Mouse (Mus musculus) kidney, postnatal 4 days (tissue): ENCODE measurements around the gene Dnajc5.
A peak's percentile ranks its signal among the peaks of the same experiment; 100 is the strongest.

ENCODE experiments used
- DNase-seq, 2 experiments: peaks; one replicate each; pipeline ENCODE4 v3.0.0; 2021; ENCODE audit warnings: mixed read lengths in 2 of 2

Dnajc5 gene

GRCm38 (mm10) chr2:181511231-181511630 lies 9.1 kb upstream of the Dnajc5 start:
- no peak for DNase-seq

- peak in 1 of 2 experiments; percentile 6 for DNase-seq
These were observed 1.1 kb upstream of the Dnajc5 start for GRCm38 (mm10) chr2:181519201-181519600.

GRCm38 (mm10) chr2:181520936-181521227 lies 597 bp downstream of the Dnajc5 start:
- DNase-seq = no peak

GRCm38 (mm10) chr2:181521491-181521890 lies 1.2 kb downstream of the Dnajc5 start:
- DNase-seq = peak in 1 of 2 experiments; percentile 6

- DNase-seq = peak; percentile 53 to 62
These were observed 2.5 kb downstream of the Dnajc5 start for GRCm38 (mm10) chr2:181522811-181523210.

GRCm38 (mm10) chr2:181525526-181525925 lies 5.2 kb downstream of the Dnajc5 start:
- DNase-seq = no peak

- DNase-seq = no peak
These were observed 8.8 kb downstream of the Dnajc5 start for GRCm38 (mm10) chr2:181529076-181529475.

- no peak for DNase-seq
These were observed 12.3 kb downstream of the Dnajc5 start for GRCm38 (mm10) chr2:181532589-181532988.

GRCm38 (mm10) chr2:181536410-181536809 lies 16.1 kb downstream of the Dnajc5 start:
- no peak for DNase-seq

- DNase-seq = peak; percentile 22 to 42
These were observed 17.3 kb downstream of the Dnajc5 start for GRCm38 (mm10) chr2:181537444-181538047.

- DNase-seq = no peak
These were observed 21.6 kb downstream of the Dnajc5 start for GRCm38 (mm10) chr2:181541761-181542380.

GRCm38 (mm10) chr2:181546142-181546541 lies 25.9 kb downstream of the Dnajc5 start:
- DNase-seq = no peak

- DNase-seq = no peak
These were observed 27.9 kb downstream of the Dnajc5 start for GRCm38 (mm10) chr2:181548227-181548626.

GRCm38 (mm10) chr2:181548682-181549081 lies 28.4 kb downstream of the Dnajc5 start:
- no peak for DNase-seq

GRCm38 (mm10) chr2:181550233-181550632 lies 29.9 kb downstream of the Dnajc5 start:
- no peak for DNase-seq

GRCm38 (mm10) chr2:181553772-181554171 lies 33.5 kb downstream of the Dnajc5 start:
- DNase-seq = no peak

- DNase-seq = no peak
These were observed 47.1 kb downstream of the Dnajc5 start for GRCm38 (mm10) chr2:181567338-181567737.

- peak; percentile 73 to 76 for DNase-seq
These were observed 48.2 kb downstream of the Dnajc5 start for GRCm38 (mm10) chr2:181568272-181569008.

- DNase-seq = no peak
These were observed 49.6 kb downstream of the Dnajc5 start for GRCm38 (mm10) chr2:181569856-181570255.

- DNase-seq = no peak
These were observed 50.1 kb downstream of the Dnajc5 start for GRCm38 (mm10) chr2:181570375-181570774.

- DNase-seq = no peak
These were observed 50.8 kb downstream of the Dnajc5 start for GRCm38 (mm10) chr2:181570921-181571595.

GRCm38 (mm10) chr2:181571941-181572670 lies 51.8 kb downstream of the Dnajc5 start:
- DNase-seq = no peak
